Mouse (Mus musculus) myocyte (in vitro differentiated cells): ENCODE measurements around the gene Txn2. TPM values are rescaled to one million over a fixed set of nuclear protein-coding genes. Genes with fewer than 3 reads are reported as not detected.

Source experiments
- H3K27me3 ChIP-seq: one replicate; pipeline ENCODE4 v1.6.1; 2011; ENCODE audit not compliant: control insufficient read depth, insufficient read depth, insufficient read length
- H3K36me3 ChIP-seq: one replicate; pipeline ENCODE4 v1.6.1; 2011; ENCODE audit not compliant: control insufficient read depth, insufficient read depth
- H3K4me2 ChIP-seq: one replicate; pipeline ENCODE4 v1.6.1; 2011; ENCODE audit warnings: low read depth, control low read depth
- H3K4me3 ChIP-seq: one replicate; pipeline ENCODE4 v1.5.1; 2011; ENCODE audit warnings: mild to moderate bottlenecking, control low read depth, moderate library complexity
- H3K79me2 ChIP-seq: one replicate; pipeline ENCODE4 v1.6.1; 2011; ENCODE audit not compliant: control insufficient read depth, insufficient read depth
- H3ac ChIP-seq: one replicate; pipeline ENCODE4 v1.6.1; 2011; ENCODE audit not compliant: control insufficient read depth, insufficient read length
- CEBPB ChIP-seq: IDR thresholded peaks from 2 replicates; pipeline ENCODE4 v1.6.1; 2011; ENCODE audit warnings: mild to moderate bottlenecking, moderate library complexity; ENCODE audit not compliant: poor library complexity, insufficient read depth, severe bottlenecking
- E2F4 ChIP-seq: IDR thresholded peaks from one replicate; pipeline ENCODE4 v1.6.1; 2011; ENCODE audit warnings: mild to moderate bottlenecking, control low read depth, moderate library complexity; ENCODE audit not compliant: insufficient read depth
- MAX ChIP-seq: IDR thresholded peaks from one replicate; pipeline ENCODE4 v1.6.1; 2011; ENCODE audit warnings: low read depth, mild to moderate bottlenecking, control low read depth
- MYOD1 ChIP-seq, 3 experiments: IDR thresholded peaks; one replicate each; pipeline ENCODE4 v1.6.1; 2011; ENCODE audit warnings: control low read depth in 2 of 3, low read depth in 2 of 3, mild to moderate bottlenecking in 2 of 3, moderate library complexity in 1 of 3; ENCODE audit not compliant: insufficient read length in 2 of 3, control insufficient read depth in 1 of 3
- MYOG ChIP-seq, 3 experiments: IDR thresholded peaks; one replicate each; pipeline ENCODE4 v1.6.1; 2011; ENCODE audit warnings: control low read depth in 2 of 3, low read depth in 2 of 3, mild to moderate bottlenecking in 2 of 3; ENCODE audit not compliant: insufficient read length in 2 of 3, control insufficient read depth in 1 of 3, insufficient read depth in 1 of 3
- POLR2A ChIP-seq: IDR thresholded peaks from one replicate; pipeline ENCODE4 v1.6.1; 2011; ENCODE audit warnings: low read depth, mild to moderate bottlenecking, control low read depth, moderate library complexity; ENCODE audit not compliant: insufficient read length
- POLR2AphosphoS2 ChIP-seq: IDR thresholded peaks from one replicate; pipeline ENCODE4 v1.6.1; 2011; ENCODE audit warnings: low read depth, control low read depth; ENCODE audit not compliant: insufficient read length
- REST ChIP-seq: IDR thresholded peaks from one replicate; pipeline ENCODE4 v1.6.1; 2011; ENCODE audit warnings: mild to moderate bottlenecking, control low read depth, moderate library complexity; ENCODE audit not compliant: insufficient read depth, insufficient read length
- SRF ChIP-seq: IDR thresholded peaks from one replicate; pipeline ENCODE4 v1.6.1; 2011; ENCODE audit warnings: low read depth; ENCODE audit not compliant: control insufficient read depth, insufficient read length
- TCF12 ChIP-seq: IDR thresholded peaks from one replicate; pipeline ENCODE4 v1.6.1; 2011; ENCODE audit warnings: mild to moderate bottlenecking, control low read depth; ENCODE audit not compliant: poor library complexity, insufficient read depth, severe bottlenecking
- TCF3 ChIP-seq: IDR thresholded peaks from one replicate; pipeline ENCODE4 v1.6.1; 2011; ENCODE audit warnings: low read depth, control low read depth; ENCODE audit not compliant: insufficient read length
- USF1 ChIP-seq: IDR thresholded peaks from one replicate; pipeline ENCODE4 v1.6.1; 2011; ENCODE audit warnings: low read depth, mild to moderate bottlenecking, control low read depth, moderate library complexity
- polyA plus RNA-seq: library from polyadenylated mRNA; unstranded; fragments of >200 nt; fragmentation: generic; extraction: Trizol; gene quantifications from one replicate; pipeline ENCODE4 v1.2.1, GENCODE M21; 2012; ENCODE audit warnings: missing spikeins

The Txn2 gene
- polyA plus RNA-seq, 1 experiment, result 383 TPM

- no peak overlapping the region for H3ac ChIP-seq
- H3K36me3 ChIP-seq, result peaks cover 75% of the 10 kb centered on the region
- TF ChIP-seq POLR2AphosphoS2, result no peak
- no peak for TF ChIP-seq E2F4
- no peak for TF ChIP-seq CEBPB
- no peak for TF ChIP-seq MAX
- TF ChIP-seq TCF3, result no peak
- no peak for TF ChIP-seq MYOD1 (IDR thresholded peaks at IDR 0.05; ENCODE audit: control insufficient read depth in 1 of 3, insufficient read length in 2 of 3, low read depth in 2 of 3)
- TF ChIP-seq SRF, result no peak
- no peak for TF ChIP-seq REST
- no peak for TF ChIP-seq POLR2A
- no peak for TF ChIP-seq USF1
- no peak for TF ChIP-seq MYOG (IDR thresholded peaks at IDR 0.05; ENCODE audit: control insufficient read depth in 1 of 3, insufficient read depth in 1 of 3, insufficient read length in 2 of 3, low read depth in 2 of 3)
- TF ChIP-seq TCF12, result no peak
- H3K27me3 ChIP-seq, result no peaks in the 10 kb centered on the region
- no peak overlapping the region for H3K4me3 ChIP-seq
- no peak overlapping the region for H3K4me2 ChIP-seq
- H3K79me2 ChIP-seq, result peaks cover 56% of the 10 kb centered on the region
Measured at GRCm38 (mm10) chr15:77919441-77919840, 9.4 kb downstream of the Txn2 start.

GRCm38 (mm10) chr15:77916851-77917544 is 11.8 kb downstream of the Txn2 start:
- Histone ChIP-seq H3K79me2 (peaks cover 42% of the 10 kb centered on the region), H3K4me2 (no peak overlapping the region), H3K36me3 (peaks cover 55% of the 10 kb centered on the region), H3ac (no peak overlapping the region), H3K4me3 (no peak overlapping the region), H3K27me3 (no peaks in the 10 kb centered on the region)
- peak in 1 of 3 experiments; percentile 23 for TF ChIP-seq MYOD1 (IDR thresholded peaks at IDR 0.05; ENCODE audit: control insufficient read depth in 1 of 3, insufficient read length in 2 of 3, low read depth in 2 of 3)
- peak in 1 of 3 experiments; percentile 41 for TF ChIP-seq MYOG (IDR thresholded peaks at IDR 0.05; ENCODE audit: control insufficient read depth in 1 of 3, insufficient read depth in 1 of 3, insufficient read length in 2 of 3, low read depth in 2 of 3)
- no peak for TF ChIP-seq TCF3
- TF ChIP-seq TCF12, result no peak
- no peak for TF ChIP-seq POLR2A
- TF ChIP-seq USF1, result peak; percentile 59
- no peak for TF ChIP-seq REST
- no peak for TF ChIP-seq CEBPB
- TF ChIP-seq E2F4, result no peak
- no peak for TF ChIP-seq MAX
- TF ChIP-seq POLR2AphosphoS2, result peak; percentile 49

- Histone ChIP-seq H3K4me3 (no peak overlapping the region), H3ac (no peak overlapping the region), H3K4me2 (no peak overlapping the region), H3K79me2 (peaks cover 32% of the 10 kb centered on the region), H3K27me3 (no peaks in the 10 kb centered on the region), H3K36me3 (peaks cover 46% of the 10 kb centered on the region)
- TF ChIP-seq CEBPB (no peak), MYOG (IDR thresholded peaks at IDR 0.05; ENCODE audit: control insufficient read depth in 1 of 3, insufficient read depth in 1 of 3, insufficient read length in 2 of 3, low read depth in 2 of 3) (no peak), MAX (no peak), E2F4 (no peak), MYOD1 (IDR thresholded peaks at IDR 0.05; ENCODE audit: control insufficient read depth in 1 of 3, insufficient read length in 2 of 3, low read depth in 2 of 3) (no peak), TCF3 (no peak), USF1 (no peak), POLR2AphosphoS2 (no peak), TCF12 (no peak), REST (no peak), POLR2A (no peak), SRF (no peak)
Measured at GRCm38 (mm10) chr15:77915287-77915686, 13.5 kb downstream of the Txn2 start.

GRCm38 (mm10) chr15:77914507-77914906 is 14.3 kb downstream of the Txn2 start:
- TF ChIP-seq MYOG (IDR thresholded peaks at IDR 0.05; ENCODE audit: control insufficient read depth in 1 of 3, insufficient read depth in 1 of 3, insufficient read length in 2 of 3, low read depth in 2 of 3) (no peak), MYOD1 (IDR thresholded peaks at IDR 0.05; ENCODE audit: control insufficient read depth in 1 of 3, insufficient read length in 2 of 3, low read depth in 2 of 3) (no peak), TCF3 (no peak), POLR2AphosphoS2 (no peak), USF1 (no peak), POLR2A (no peak), SRF (no peak), TCF12 (no peak), E2F4 (no peak), CEBPB (no peak), REST (no peak), MAX (no peak)
- peaks cover 24% of the 10 kb centered on the region for H3K79me2 ChIP-seq
- no peak overlapping the region for H3K4me3 ChIP-seq
- no peaks in the 10 kb centered on the region for H3K27me3 ChIP-seq
- H3K4me2 ChIP-seq, result no peak overlapping the region
- peaks cover 38% of the 10 kb centered on the region for H3K36me3 ChIP-seq
- H3ac ChIP-seq, result no peak overlapping the region
